17 mouse cellular contexts compared by ENCODE assay signal in the genomic region with DNA sequence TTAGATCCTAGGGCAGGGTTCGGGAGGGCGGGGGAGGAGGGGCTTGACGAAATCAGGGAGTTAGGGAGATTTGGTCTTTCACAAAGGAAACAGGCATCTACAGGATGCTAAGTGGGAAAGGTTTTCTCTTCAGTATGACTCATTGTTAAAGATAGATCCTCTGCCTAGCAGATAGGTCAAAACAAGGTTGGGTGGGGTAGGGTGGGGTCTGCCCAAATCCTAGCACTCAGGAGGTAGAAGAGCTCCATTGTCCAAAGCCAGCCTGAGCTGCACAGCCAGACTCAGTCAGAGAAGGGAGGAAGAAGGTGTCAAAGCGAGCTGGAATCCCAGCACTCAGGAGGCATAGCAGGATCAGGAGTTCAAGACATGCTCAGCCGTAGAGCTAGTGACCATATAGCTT. TPM values are rescaled to one million over a fixed set of nuclear protein-coding genes. Genes with fewer than 3 reads are reported as not detected.
DNase-seq lines count a peak whose midpoint lies in the region; ATAC-seq and TF ChIP-seq lines count a peak whose summit lies in the region.
"Had no signal": no experiment of that assay in that cellular context is flagged by ENCODE, and none has a peak within 500 bp of the region (broad histone marks: within the 10 kb centered on the region; RNA-seq: fewer than 3 reads in every experiment).

No protein-coding gene starts in this region.

- TF ChIP-seq CTCF in CH12.LX (conservative IDR thresholded peaks at IDR 0.05 in 1 of 2, IDR thresholded peaks at IDR 0.05 in 1 of 2; ENCODE audit: low read depth in 2 of 2, low read length in 2 of 2): no peak
- TF ChIP-seq CTCF in intestine, postnatal 0 days (IDR thresholded peaks at IDR 0.05; ENCODE audit: low read depth): no peak

- TF ChIP-seq POLR2A in CH12.LX (IDR thresholded peaks at IDR 0.05; ENCODE audit: low read depth, low read length): no peak

- H3K4me1 ChIP-seq in intestine, embryonic 16.5 days (ENCODE audit: control insufficient read depth, insufficient read depth, low read length): peaks cover 29% of the 10 kb centered on the region
- H3K4me1 ChIP-seq in intestine, embryonic 15.5 days (replicated peaks): peaks cover 24% of the 10 kb centered on the region
- peaks cover 12 to 33% of the 10 kb centered on the region in 2 experiments for H3K4me1 ChIP-seq in CH12.LX (ENCODE audit: control insufficient read depth in 1 of 2, insufficient read depth in 2 of 2)
- H3K4me1 ChIP-seq in intestine, postnatal 0 days (replicated peaks; ENCODE audit: control insufficient read depth, insufficient read depth, low read length): peaks cover 11% of the 10 kb centered on the region
- peaks cover 56% of the 10 kb centered on the region for H3K4me1 ChIP-seq in kidney, embryonic 16.5 days (ENCODE audit: insufficient read depth, low read length)

- TF ChIP-seq RAD21 in CH12.LX (IDR thresholded peaks at IDR 0.05; ENCODE audit: low read depth, low read length): no peak

- no peaks in the 10 kb centered on the region for H3K36me3 ChIP-seq in intestine, embryonic 16.5 days (ENCODE audit: control insufficient read depth, insufficient read depth, low read length)
- no peaks in the 10 kb centered on the region for H3K36me3 ChIP-seq in intestine, embryonic 15.5 days
- H3K36me3 ChIP-seq in CH12.LX (replicated peaks in 1 of 2; ENCODE audit: control insufficient read depth in 1 of 2, insufficient read depth in 1 of 2, low read length in 1 of 2): peaks cover 0 to 2% of the 10 kb centered on the region in 2 experiments
- no peaks in the 10 kb centered on the region for H3K36me3 ChIP-seq in intestine, postnatal 0 days (ENCODE audit: control insufficient read depth, insufficient read depth)
- no peaks in the 10 kb centered on the region for H3K36me3 ChIP-seq in kidney, embryonic 16.5 days (ENCODE audit: insufficient read depth, low read length)
- H3K36me3 ChIP-seq: liver, embryonic 13.5 days; midbrain, embryonic 10.5 days had no signal

- ATAC-seq in intestine, embryonic 16.5 days: no peak
- ATAC-seq in intestine, embryonic 15.5 days: no peak
- ATAC-seq in intestine, postnatal 0 days: no peak
- no peak for ATAC-seq in kidney, embryonic 16.5 days (ENCODE audit: low FRiP score, low TSS enrichment)

- H3K27ac ChIP-seq in intestine, embryonic 16.5 days (ENCODE audit: low read length): peak overlapping the region; percentile 83
- H3K27ac ChIP-seq in intestine, embryonic 15.5 days: no peak overlapping the region
- H3K27ac ChIP-seq in CH12.LX (ENCODE audit: insufficient read depth, low read depth): no peak overlapping the region
- peak overlapping the region; percentile 54; the same call in 1 of the 2 replicates for H3K27ac ChIP-seq in intestine, postnatal 0 days (ENCODE audit: low read depth, low read length)
- no peak overlapping the region for H3K27ac ChIP-seq in kidney, embryonic 16.5 days (ENCODE audit: low read length)
- H3K27ac ChIP-seq: hindbrain, embryonic 14.5 days; liver, embryonic 13.5 days had no signal

- DNase-seq in CH12.LX (ENCODE audit: extremely low read depth): no peak
- peak; percentile 89 for DNase-seq in R1 (ENCODE audit: low read depth, low spot score)
- DNase-seq in layer of hippocampus, postnatal 14 days (ENCODE audit: low spot score in 2 of 2): no peak
- DNase-seq in right cerebral cortex, postnatal 4 days: no peak
- DNase-seq: cerebellum, adult 11 months; liver, embryonic 13.5 days; right cerebral cortex, postnatal 25 days; thymus, postnatal 25 days had no signal

- in situ Hi-C loops in CH12.LX (cut with MboI; ENCODE audit: low pct_ligation_motif_present, low pct_unique_long_range_greater_than_20kb, low sequenced_read_pairs): no loop called here

- H3K4me3 ChIP-seq in intestine, embryonic 16.5 days (ENCODE audit: low read length): no peak overlapping the region
- no peak overlapping the region for H3K4me3 ChIP-seq in intestine, embryonic 15.5 days (replicated peaks)
- H3K4me3 ChIP-seq in CH12.LX (replicated peaks in 1 of 3; ENCODE audit: low read depth in 2 of 3, low read length in 2 of 3, poor library complexity in 1 of 3): no peak overlapping the region
- H3K4me3 ChIP-seq in intestine, postnatal 0 days (ENCODE audit: low read depth, low read length): no peak overlapping the region
- H3K4me3 ChIP-seq in kidney, embryonic 16.5 days (ENCODE audit: low read length): no peak overlapping the region

- dilution Hi-C loops in CH12.LX (cut with MboI; ENCODE audit: extremely low pct_ligation_motif_present, extremely low pct_unique_long_range_greater_than_20kb, low sequenced_read_pairs): no loop called here

- no peaks in the 10 kb centered on the region for H3K9me3 ChIP-seq in intestine, embryonic 16.5 days (ENCODE audit: control insufficient read depth, low read length)
- no peaks in the 10 kb centered on the region for H3K9me3 ChIP-seq in intestine, embryonic 15.5 days
- no peaks in the 10 kb centered on the region for H3K9me3 ChIP-seq in CH12.LX (replicated peaks; ENCODE audit: low read length)
- no peaks in the 10 kb centered on the region for H3K9me3 ChIP-seq in intestine, postnatal 0 days (ENCODE audit: control insufficient read depth)
- no peaks in the 10 kb centered on the region for H3K9me3 ChIP-seq in kidney, embryonic 16.5 days (ENCODE audit: low read length)
- H3K9me3 ChIP-seq: liver, embryonic 13.5 days; midbrain, embryonic 10.5 days had no signal

- no peak for TF ChIP-seq EP300 in CH12.LX (IDR thresholded peaks at IDR 0.05; ENCODE audit: low read length)

- H3K79me2 ChIP-seq in CH12.LX (replicated peaks; ENCODE audit: control insufficient read depth, extremely low read depth, insufficient read depth, poor library complexity, severe bottlenecking): peaks cover 14% of the 10 kb centered on the region

- H3K4me2 ChIP-seq in intestine, embryonic 16.5 days (ENCODE audit: low read depth, low read length): no peak overlapping the region
- H3K4me2 ChIP-seq in intestine, embryonic 15.5 days (replicated peaks): no peak overlapping the region
- peak overlapping the region; percentile 52; the same call in 1 of the 2 replicates for H3K4me2 ChIP-seq in CH12.LX (ENCODE audit: insufficient read depth, low read depth, poor library complexity, severe bottlenecking)
- 0 out of 2 replicates have a peak overlapping the region, but pooled peaks have one; percentile 97 for H3K4me2 ChIP-seq in intestine, postnatal 0 days (replicated peaks; ENCODE audit: low read depth)
- no peak overlapping the region for H3K4me2 ChIP-seq in kidney, embryonic 16.5 days (replicated peaks; ENCODE audit: low read depth, low read length)

- no peaks in the 10 kb centered on the region for H3K27me3 ChIP-seq in intestine, embryonic 16.5 days (replicated peaks; ENCODE audit: control insufficient read depth, insufficient read depth, low read length)
- no peaks in the 10 kb centered on the region for H3K27me3 ChIP-seq in intestine, embryonic 15.5 days (replicated peaks)
- H3K27me3 ChIP-seq in CH12.LX (replicated peaks): peaks cover 54% of the 10 kb centered on the region
- no peaks in the 10 kb centered on the region for H3K27me3 ChIP-seq in intestine, postnatal 0 days (replicated peaks; ENCODE audit: control insufficient read depth, insufficient read depth, low read length)
- no peaks in the 10 kb centered on the region for H3K27me3 ChIP-seq in kidney, embryonic 16.5 days (ENCODE audit: insufficient read depth, low read length)

- WGBS in intestine, embryonic 16.5 days: 61% methylated on average over 5 of the region's 5 CpGs
- 61% methylated on average over 5 of the region's 5 CpGs for WGBS in intestine, embryonic 15.5 days
- WGBS in intestine, postnatal 0 days: 45% methylated on average over 5 of the region's 5 CpGs
- WGBS in kidney, embryonic 16.5 days: 66% methylated on average over 5 of the region's 5 CpGs

- no peak overlapping the region for H3K9ac ChIP-seq in intestine, embryonic 16.5 days (ENCODE audit: low read depth, low read length)
- no peak overlapping the region for H3K9ac ChIP-seq in intestine, embryonic 15.5 days
- peak overlapping the region; percentile 87; the same call in 1 of the 2 replicates for H3K9ac ChIP-seq in CH12.LX (ENCODE audit: insufficient read depth, low read depth)
- no peak overlapping the region for H3K9ac ChIP-seq in intestine, postnatal 0 days (ENCODE audit: low read depth, low read length)
- H3K9ac ChIP-seq in kidney, embryonic 16.5 days (replicated peaks; ENCODE audit: low read length): no peak overlapping the region

RNA-seq across cellular contexts. Expression of a gene that starts 0.9 kb away (rescaled TPM):
- 39.0 and 42.7 TPM in 2 replicates for polyA plus RNA-seq in intestine, embryonic 16.5 days (2015; fragmentation: Nextera tagmentation; extraction: Ambion mirVana)
- polyA plus RNA-seq in intestine, embryonic 15.5 days (2015; fragmentation: Nextera tagmentation; extraction: Ambion mirVana): 38.0 and 38.8 TPM in 2 replicates
- total RNA-seq in CH12.LX (2012; rRNA removed) (4.8 and 6.5 TPM in 2 replicates), CH12.LX (2014; rRNA removed) (0.30 and 0.51 TPM in 2 replicates)
- 1.9 TPM in 2 replicates for polyA plus RNA-seq in CH12.LX (2012; ENCODE audit: insufficient read length, low read depth)
- 28.0 and 28.8 TPM in 2 replicates for polyA plus RNA-seq in intestine, postnatal 0 days (2015; fragmentation: Nextera tagmentation; extraction: Ambion mirVana)
- total RNA-seq in layer of hippocampus, postnatal 14 days (2021): 10 to 100 TPM; 26.7 to 28.4 TPM
- polyA plus RNA-seq in kidney, embryonic 16.5 days (2015; fragmentation: Nextera tagmentation; extraction: Ambion mirVana): 58.6 and 61.5 TPM in 2 replicates

RNA-seq across cellular contexts. Expression of a gene that starts 3.2 kb away (rescaled TPM):
- 4.5 and 11.3 TPM in 2 replicates for polyA plus RNA-seq in intestine, embryonic 16.5 days (2015; fragmentation: Nextera tagmentation; extraction: Ambion mirVana)
- polyA plus RNA-seq in intestine, embryonic 15.5 days (2015; fragmentation: Nextera tagmentation; extraction: Ambion mirVana): 17.5 and 18.4 TPM in 2 replicates
- 32.8 and 33.9 TPM in 2 replicates for total RNA-seq in CH12.LX (2012; rRNA removed)
- total RNA-seq in CH12.LX (2014; rRNA removed): 22.1 and 23.9 TPM in 2 replicates
- 23.6 and 27.9 TPM in 2 replicates for polyA plus RNA-seq in CH12.LX (2012; ENCODE audit: insufficient read length, low read depth)
- polyA plus RNA-seq in intestine, postnatal 0 days (2015; fragmentation: Nextera tagmentation; extraction: Ambion mirVana): 25.7 and 26.3 TPM in 2 replicates
- 10 to 100 TPM; 27.7 to 28.8 TPM for total RNA-seq in layer of hippocampus, postnatal 14 days (2021)
- polyA plus RNA-seq in kidney, embryonic 16.5 days (2015; fragmentation: Nextera tagmentation; extraction: Ambion mirVana): 10.4 and 13.9 TPM in 2 replicates

RNA-seq across cellular contexts. Expression of a gene that starts 33.0 kb away (rescaled TPM):
- 50.8 and 59.7 TPM in 2 replicates for polyA plus RNA-seq in intestine, embryonic 16.5 days (2015; fragmentation: Nextera tagmentation; extraction: Ambion mirVana)
- 42.4 and 42.5 TPM in 2 replicates for polyA plus RNA-seq in intestine, embryonic 15.5 days (2015; fragmentation: Nextera tagmentation; extraction: Ambion mirVana)
- total RNA-seq in CH12.LX (2012; rRNA removed): 17.5 and 21.7 TPM in 2 replicates
- 8.6 and 10.0 TPM in 2 replicates for total RNA-seq in CH12.LX (2014; rRNA removed)
- 33.0 and 36.8 TPM in 2 replicates for polyA plus RNA-seq in CH12.LX (2012; ENCODE audit: insufficient read length, low read depth)
- polyA plus RNA-seq in intestine, postnatal 0 days (2015; fragmentation: Nextera tagmentation; extraction: Ambion mirVana): 44.2 and 46.9 TPM in 2 replicates
- 100 to 1,000 TPM; 188 to 200 TPM for total RNA-seq in layer of hippocampus, postnatal 14 days (2021)
- polyA plus RNA-seq in kidney, embryonic 16.5 days (2015; fragmentation: Nextera tagmentation; extraction: Ambion mirVana): 45.4 and 47.1 TPM in 2 replicates

RNA-seq across cellular contexts. Expression of a gene that starts 48.1 kb away (rescaled TPM):
- not detected in 2 replicates for polyA plus RNA-seq in intestine, embryonic 16.5 days (2015; fragmentation: Nextera tagmentation; extraction: Ambion mirVana)
- polyA plus RNA-seq in intestine, embryonic 15.5 days (2015; fragmentation: Nextera tagmentation; extraction: Ambion mirVana): not detected in 2 replicates
- total RNA-seq in CH12.LX (2012; rRNA removed) (not detected in 2 replicates), CH12.LX (2014; rRNA removed) (not detected in 2 replicates)
- not detected in 2 replicates for polyA plus RNA-seq in CH12.LX (2012; ENCODE audit: insufficient read length, low read depth)
- not detected in 2 replicates for polyA plus RNA-seq in intestine, postnatal 0 days (2015; fragmentation: Nextera tagmentation; extraction: Ambion mirVana)
- total RNA-seq in layer of hippocampus, postnatal 14 days (2021): not detected
- 0.21 TPM in 1 of 2 replicates, not detected in the other for polyA plus RNA-seq in kidney, embryonic 16.5 days (2015; fragmentation: Nextera tagmentation; extraction: Ambion mirVana)
- total RNA-seq: left cerebral cortex, adult 18-20 months had no signal
- polyA plus RNA-seq: gonadal fat pad, adult 2 months; liver, embryonic 13.5 days; midbrain, embryonic 10.5 days; stomach, embryonic 14.5 days had no signal

Comparison
In these comparisons a context has a peak if more than half of its experiments do, and no peak if none do; other contexts are left out.
1. H3K27ac ChIP-seq: peak in intestine, embryonic 16.5 days (single experiment) and intestine, postnatal 0 days (single experiment); none in intestine, embryonic 15.5 days (single experiment), CH12.LX (single experiment) and kidney, embryonic 16.5 days (single experiment).
2. H3K4me2 ChIP-seq: peak in CH12.LX (single experiment) and intestine, postnatal 0 days (single experiment); none in intestine, embryonic 16.5 days (single experiment), intestine, embryonic 15.5 days (single experiment) and kidney, embryonic 16.5 days (single experiment).
3. RNA of a gene that starts 0.9 kb away (polyA plus RNA-seq): 58.6 to 61.5 TPM in kidney, embryonic 16.5 days, 39.0 to 42.7 TPM in intestine, embryonic 16.5 days, 38.0 to 38.8 TPM in intestine, embryonic 15.5 days and 28.0 to 28.8 TPM in intestine, postnatal 0 days; 1.9 TPM in CH12.LX; every median in the first group is over 10 times any median in the second.